Mouse (Mus musculus): ENCODE data around the gene Gm28043.

GRCm38 (mm10) chr17:29601391-29601790, 13.3 kb upstream of the Gm28043 start:
- TF ChIP-seq EP300 (IDR thresholded peaks at IDR 0.05; ENCODE audit: insufficient read depth, low read depth, low read length) (no peak), POLR2A (IDR thresholded peaks at IDR 0.05; ENCODE audit: insufficient read depth, low read depth, low read length) (no peak)
